Mouse (Mus musculus): ENCODE data around the gene Efna2. TPM values are rescaled to one million over a fixed set of nuclear protein-coding genes. Genes with fewer than 3 reads are reported as not detected.
"Not testable (repeated sequence)": the region's sequence is repeated elsewhere in the genome, so short reads cannot be mapped to it uniquely, and the experiment has no call there.

Efna2 gene
- total RNA-seq, 2 experiments from 2014 or later, result not detected

DNA sequence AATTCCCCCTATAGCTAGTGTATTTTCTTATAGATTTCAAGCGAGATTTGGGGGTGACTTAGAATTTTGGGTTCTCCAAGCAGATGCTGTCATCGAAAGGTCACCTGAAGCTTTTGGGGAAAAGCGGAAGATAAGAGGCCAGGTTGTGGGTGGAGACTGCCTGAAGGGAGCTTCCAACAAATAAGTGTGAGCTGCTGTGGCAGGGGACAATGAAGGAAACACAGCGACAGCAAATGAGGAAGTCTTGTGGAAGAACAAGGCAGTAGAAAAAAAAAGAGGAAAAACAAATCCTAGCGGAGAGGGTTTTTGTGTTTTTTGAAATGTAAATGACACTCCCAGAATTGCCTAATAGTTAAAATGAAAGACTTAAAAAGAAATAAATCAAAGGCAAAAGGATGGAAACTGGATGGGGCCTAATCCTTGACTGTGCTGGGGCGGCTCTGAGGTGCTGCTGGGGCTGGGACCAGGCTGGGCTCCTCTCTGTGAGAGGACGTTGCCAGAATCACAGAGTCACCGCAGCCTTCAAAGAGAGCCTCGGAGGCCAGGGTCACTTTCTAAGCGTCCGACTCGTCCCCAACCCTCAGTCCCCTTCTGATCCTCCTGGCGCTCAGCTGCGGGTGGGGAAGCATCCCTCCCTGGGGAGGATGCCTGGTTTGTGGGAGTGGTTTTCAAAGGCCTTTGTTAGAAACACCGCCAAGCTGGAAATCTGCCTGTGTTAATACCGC, 35.9 kb downstream of the Efna2 start:
- ATAC-seq (replicated peaks; ENCODE audit: low FRiP score, poor library complexity, severe bottlenecking), result no peak

- ATAC-seq (replicated peaks; ENCODE audit: low FRiP score, poor library complexity, severe bottlenecking), result no peak
Measured at GRCm38 (mm10) chr10:80220676-80221075, 41.4 kb downstream of the Efna2 start.

DNA sequence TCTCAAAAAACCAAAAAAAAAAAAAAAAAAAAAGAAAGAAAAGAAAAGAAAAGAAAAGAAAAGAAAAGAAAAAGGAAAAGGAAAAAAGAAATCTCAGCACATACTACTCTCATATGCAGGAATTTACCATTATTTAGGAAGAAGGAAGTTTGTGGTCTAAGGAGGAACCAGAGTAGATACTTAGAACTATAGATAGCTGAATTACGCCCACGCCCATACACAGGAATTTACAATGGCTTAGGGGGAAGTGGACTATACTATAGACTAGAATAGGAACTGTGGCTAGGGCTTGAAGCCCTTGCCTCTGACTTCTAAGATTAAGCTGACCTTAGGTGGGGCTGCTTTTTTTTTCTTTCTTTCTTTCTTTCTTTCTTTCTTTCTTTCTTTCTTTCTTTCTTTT, 43.9 kb downstream of the Efna2 start:
- not testable (repeated sequence) for ATAC-seq (replicated peaks; ENCODE audit: low FRiP score, poor library complexity, severe bottlenecking)

DNA sequence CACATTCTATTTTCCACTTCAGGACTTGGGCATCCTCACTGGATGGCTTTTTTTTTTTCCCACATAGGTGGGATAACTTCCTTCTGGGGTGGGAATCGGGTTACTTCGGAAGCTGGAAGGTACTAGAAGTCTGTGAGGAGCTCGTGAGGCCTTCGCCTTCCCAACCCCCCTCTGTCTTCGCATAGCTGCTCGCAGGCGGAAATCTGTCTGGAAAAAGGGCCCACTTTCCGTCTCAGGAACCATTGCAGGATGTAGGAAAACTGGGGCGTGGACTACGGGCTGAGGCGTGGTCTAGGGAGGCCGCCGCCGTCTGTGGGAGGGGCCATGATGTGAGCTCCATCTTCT, 46.8 kb downstream of the Efna2 start:
- ATAC-seq (replicated peaks; ENCODE audit: low FRiP score, poor library complexity, severe bottlenecking), result no peak

DNA sequence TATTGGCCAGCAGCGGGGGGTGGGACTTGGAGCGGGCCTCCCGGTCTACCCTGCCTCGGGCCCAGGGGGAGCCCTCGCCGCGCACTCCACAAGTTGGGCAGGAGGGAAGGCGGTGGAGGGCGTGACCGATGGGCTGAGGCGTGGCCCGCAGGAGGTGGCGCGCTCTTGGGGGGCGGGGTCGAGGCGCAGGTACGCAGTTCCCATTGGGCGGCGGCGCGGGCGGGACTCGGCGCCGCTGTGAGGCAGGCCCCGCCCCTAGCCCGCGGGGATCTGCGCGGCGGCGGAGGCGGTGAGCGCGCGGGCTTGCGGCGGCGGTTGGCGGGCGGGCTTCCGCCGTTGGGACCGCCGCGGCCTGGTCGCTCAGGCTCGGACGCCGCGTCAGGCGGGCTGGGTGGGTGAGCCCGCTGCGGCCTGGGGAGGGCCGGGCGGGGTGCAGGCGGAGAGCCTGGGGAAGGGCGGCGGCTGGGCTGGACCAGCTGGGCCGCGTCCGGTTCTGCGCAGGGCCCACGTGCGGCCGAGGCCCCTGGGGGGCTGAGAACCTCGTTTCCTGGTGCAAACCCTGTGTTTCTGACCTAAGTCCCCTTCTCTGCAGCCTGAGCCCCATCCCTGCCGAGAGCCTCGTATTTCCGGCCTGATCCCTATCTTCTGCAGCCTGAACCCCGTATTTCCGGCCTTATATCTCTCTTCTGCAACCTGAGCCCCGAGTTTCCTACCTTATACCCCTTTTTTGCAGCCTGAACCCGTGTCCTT, 47.3 kb downstream of the Efna2 start, which contains the start of gene Mum1:
Gene Mum1 (plus strand): TSS at position 19 of the 750 bp plus-strand sequence.
- peak; percentile 93 for ATAC-seq (replicated peaks; ENCODE audit: low FRiP score, poor library complexity, severe bottlenecking)

GRCm38 (mm10) chr10:80227166-80227539, 47.9 kb downstream of the Efna2 start:
- peak; percentile 10 for ATAC-seq (replicated peaks; ENCODE audit: low FRiP score, poor library complexity, severe bottlenecking)

GRCm38 (mm10) chr10:80227877-80228775, 48.8 kb downstream of the Efna2 start:
- ATAC-seq (replicated peaks; ENCODE audit: low FRiP score, poor library complexity, severe bottlenecking), result no peak

DNA sequence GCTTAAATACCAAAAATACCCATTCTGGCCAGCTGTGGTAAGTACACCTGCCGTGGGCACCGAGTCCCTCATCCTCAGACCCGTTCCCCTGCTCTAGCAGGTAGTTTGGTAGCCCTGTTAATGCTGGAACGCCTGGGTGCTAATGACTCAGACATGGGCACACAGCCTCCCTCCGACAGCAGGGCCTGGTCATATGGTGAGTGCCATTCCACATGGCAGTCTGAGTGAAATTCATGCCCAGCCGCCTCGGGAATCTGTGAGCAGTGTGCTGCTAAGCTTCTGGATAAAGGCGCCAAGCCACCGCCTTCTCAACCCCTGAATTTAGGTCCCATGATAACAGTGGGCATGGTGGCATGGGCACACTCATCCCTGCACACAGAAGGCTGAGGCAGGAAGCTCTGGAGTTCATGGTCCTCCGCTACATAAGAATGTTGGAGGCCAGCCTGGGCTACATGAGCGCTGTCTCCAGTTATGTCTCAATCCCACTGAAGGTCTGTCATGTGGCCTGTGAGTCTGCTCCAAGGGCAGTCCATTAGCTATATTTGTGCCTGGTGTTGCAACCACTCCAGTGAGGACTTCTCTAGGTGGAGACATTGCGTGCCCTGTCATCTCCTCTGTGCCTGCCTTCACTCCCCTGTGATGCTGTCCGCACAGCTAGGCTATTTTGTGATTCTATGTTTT, 57.0 kb downstream of the Efna2 start:
- no peak for ATAC-seq (replicated peaks; ENCODE audit: low FRiP score, poor library complexity, severe bottlenecking)

GRCm38 (mm10) chr10:80237020-80237419, 57.7 kb downstream of the Efna2 start:
- ATAC-seq (replicated peaks; ENCODE audit: low FRiP score, poor library complexity, severe bottlenecking), result no peak

- no peak for ATAC-seq (replicated peaks; ENCODE audit: low FRiP score, poor library complexity, severe bottlenecking)
Measured at GRCm38 (mm10) chr10:80238306-80238705, 59.0 kb downstream of the Efna2 start.

Other genes starting within 250 kb of the Efna2 start
- gene Wdr18, start 219.3 kb upstream of the Efna2 start, total RNA-seq (2015; ENCODE audit: low replicate concordance), result 4.0 and 7.5 TPM in 2 replicates
- gene Wdr18, start 219.3 kb upstream of the Efna2 start, total RNA-seq (2017; ENCODE audit: low replicate concordance), result 2.5 and 14.2 TPM in 2 replicates
- not detected in 2 replicates for gene Grin3b, start 208.8 kb upstream of the Efna2 start, total RNA-seq (2015; ENCODE audit: low replicate concordance)
- not detected in 2 replicates for gene Grin3b, start 208.8 kb upstream of the Efna2 start, total RNA-seq (2017; ENCODE audit: low replicate concordance)
- gene Tmem259, start 195.2 kb upstream of the Efna2 start, total RNA-seq (2015; ENCODE audit: low replicate concordance), result 13.6 and 29.6 TPM in 2 replicates
- gene Tmem259, start 195.2 kb upstream of the Efna2 start, total RNA-seq (2017; ENCODE audit: low replicate concordance), result 12.8 and 22.6 TPM in 2 replicates
- gene Cnn2, start 190.9 kb upstream of the Efna2 start, total RNA-seq (2015; ENCODE audit: low replicate concordance), result 33.8 and 46.6 TPM in 2 replicates
- 30.0 and 73.0 TPM in 2 replicates for gene Cnn2, start 190.9 kb upstream of the Efna2 start, total RNA-seq (2017; ENCODE audit: low replicate concordance)
- 14.4 and 18.2 TPM in 2 replicates for gene Abca7, start 183.0 kb upstream of the Efna2 start, total RNA-seq (2015; ENCODE audit: low replicate concordance)
- gene Abca7, start 183.0 kb upstream of the Efna2 start, total RNA-seq (2017; ENCODE audit: low replicate concordance), result 19.4 and 27.7 TPM in 2 replicates
- gene Arhgap45, start 162.8 kb upstream of the Efna2 start, total RNA-seq (2015; ENCODE audit: low replicate concordance), result 23.1 and 31.6 TPM in 2 replicates
- 28.6 and 35.8 TPM in 2 replicates for gene Arhgap45, start 162.8 kb upstream of the Efna2 start, total RNA-seq (2017; ENCODE audit: low replicate concordance)
- 23.6 and 33.4 TPM in 2 replicates for gene Polr2e, start 139.7 kb upstream of the Efna2 start, total RNA-seq (2015; ENCODE audit: low replicate concordance)
- gene Polr2e, start 139.7 kb upstream of the Efna2 start, total RNA-seq (2017; ENCODE audit: low replicate concordance), result 4.5 and 9.9 TPM in 2 replicates
- 108 and 169 TPM in 2 replicates for gene Gpx4, start 132.3 kb upstream of the Efna2 start, total RNA-seq (2015; ENCODE audit: low replicate concordance)
- gene Gpx4, start 132.3 kb upstream of the Efna2 start, total RNA-seq (2017; ENCODE audit: low replicate concordance), result 96.3 and 123 TPM in 2 replicates
- gene Sbno2, start 73.9 kb upstream of the Efna2 start, total RNA-seq (2015; ENCODE audit: low replicate concordance), result 9.2 and 12.5 TPM in 2 replicates
- gene Sbno2, start 73.9 kb upstream of the Efna2 start, total RNA-seq (2017; ENCODE audit: low replicate concordance), result 17.1 and 20.9 TPM in 2 replicates
- 47.7 and 60.0 TPM in 2 replicates for gene Stk11, start 63.7 kb upstream of the Efna2 start, total RNA-seq (2015; ENCODE audit: low replicate concordance)
- 152 and 195 TPM in 2 replicates for gene Stk11, start 63.7 kb upstream of the Efna2 start, total RNA-seq (2017; ENCODE audit: low replicate concordance)
- 43.3 and 48.8 TPM in 2 replicates for gene Atp5d, start 40.9 kb upstream of the Efna2 start, total RNA-seq (2015; ENCODE audit: low replicate concordance)
- 12.1 and 17.3 TPM in 2 replicates for gene Atp5d, start 40.9 kb upstream of the Efna2 start, total RNA-seq (2017; ENCODE audit: low replicate concordance)
- gene Cbarp, start 38.6 kb upstream of the Efna2 start, total RNA-seq (2015; ENCODE audit: low replicate concordance), result not detected in 2 replicates
- gene Cbarp, start 38.6 kb upstream of the Efna2 start, total RNA-seq (2017; ENCODE audit: low replicate concordance), result not detected in 2 replicates
- 5.0 and 7.7 TPM in 2 replicates for gene Midn, start 31.2 kb upstream of the Efna2 start, total RNA-seq (2015; ENCODE audit: low replicate concordance)
- 3.9 and 7.4 TPM in 2 replicates for gene Midn, start 31.2 kb upstream of the Efna2 start, total RNA-seq (2017; ENCODE audit: low replicate concordance)
- 3.6 and 3.7 TPM in 2 replicates for gene Cirbp, start 13.5 kb upstream of the Efna2 start, total RNA-seq (2015; ENCODE audit: low replicate concordance)
- gene Cirbp, start 13.5 kb upstream of the Efna2 start, total RNA-seq (2017; ENCODE audit: low replicate concordance), result 14.6 and 16.3 TPM in 2 replicates
- gene 1600002K03Rik, start 6.5 kb upstream of the Efna2 start, total RNA-seq (2015; ENCODE audit: low replicate concordance), result 7.5 TPM in 1 of 2 replicates, not detected in the other
- 5.9 TPM in 1 of 2 replicates, not detected in the other for gene 1600002K03Rik, start 6.5 kb upstream of the Efna2 start, total RNA-seq (2017; ENCODE audit: low replicate concordance)
- gene Mum1, start 47.0 kb downstream of the Efna2 start, total RNA-seq (2015; ENCODE audit: low replicate concordance), result 1.3 and 4.4 TPM in 2 replicates
- gene Mum1, start 47.0 kb downstream of the Efna2 start, total RNA-seq (2017; ENCODE audit: low replicate concordance), result 14.7 and 24.0 TPM in 2 replicates
- 25.7 and 25.9 TPM in 2 replicates for gene Ndufs7, start 69.6 kb downstream of the Efna2 start, total RNA-seq (2015; ENCODE audit: low replicate concordance)
- gene Ndufs7, start 69.6 kb downstream of the Efna2 start, total RNA-seq (2017; ENCODE audit: low replicate concordance), result 13.0 and 14.2 TPM in 2 replicates
- gene Gamt, start 81.5 kb downstream of the Efna2 start, total RNA-seq (2015; ENCODE audit: low replicate concordance), result not detected in 2 replicates
- gene Gamt, start 81.5 kb downstream of the Efna2 start, total RNA-seq (2017; ENCODE audit: low replicate concordance), result 0.77 TPM in 1 of 2 replicates, not detected in the other
- gene Dazap1, start 82.0 kb downstream of the Efna2 start, total RNA-seq (2015; ENCODE audit: low replicate concordance), result 13.8 and 17.1 TPM in 2 replicates
- 29.8 and 35.3 TPM in 2 replicates for gene Dazap1, start 82.0 kb downstream of the Efna2 start, total RNA-seq (2017; ENCODE audit: low replicate concordance)
- gene Rps15, start 113.0 kb downstream of the Efna2 start, total RNA-seq (2015; ENCODE audit: low replicate concordance), result 509 and 541 TPM in 2 replicates
- gene Rps15, start 113.0 kb downstream of the Efna2 start, total RNA-seq (2017; ENCODE audit: low replicate concordance), result 422 and 457 TPM in 2 replicates
- gene Apc2, start 116.5 kb downstream of the Efna2 start, total RNA-seq (2015; ENCODE audit: low replicate concordance), result not detected in 2 replicates
- gene Apc2, start 116.5 kb downstream of the Efna2 start, total RNA-seq (2017; ENCODE audit: low replicate concordance), result 0.09 and 0.14 TPM in 2 replicates
- 6.1 and 12.7 TPM in 2 replicates for gene 2310011J03Rik, start 141.1 kb downstream of the Efna2 start, total RNA-seq (2015; ENCODE audit: low replicate concordance)
- 3.5 and 3.7 TPM in 2 replicates for gene 2310011J03Rik, start 141.1 kb downstream of the Efna2 start, total RNA-seq (2017; ENCODE audit: low replicate concordance)
- 1.0 TPM in 1 of 2 replicates, not detected in the other for gene Pcsk4, start 150.0 kb downstream of the Efna2 start, total RNA-seq (2015; ENCODE audit: low replicate concordance)
- not detected in 2 replicates for gene Pcsk4, start 150.0 kb downstream of the Efna2 start, total RNA-seq (2017; ENCODE audit: low replicate concordance)
- gene Reep6, start 150.5 kb downstream of the Efna2 start, total RNA-seq (2015; ENCODE audit: low replicate concordance), result 1.7 and 6.0 TPM in 2 replicates
- 2.0 and 4.5 TPM in 2 replicates for gene Reep6, start 150.5 kb downstream of the Efna2 start, total RNA-seq (2017; ENCODE audit: low replicate concordance)
- 0.21 and 0.77 TPM in 2 replicates for gene Adamtsl5, start 168.9 kb downstream of the Efna2 start, total RNA-seq (2015; ENCODE audit: low replicate concordance)
- gene Adamtsl5, start 168.9 kb downstream of the Efna2 start, total RNA-seq (2017; ENCODE audit: low replicate concordance), result 0.17 TPM in 1 of 2 replicates, not detected in the other
- not detected in 2 replicates for gene Plk5, start 177.0 kb downstream of the Efna2 start, total RNA-seq (2015; ENCODE audit: low replicate concordance)
- not detected in 2 replicates for gene Plk5, start 177.0 kb downstream of the Efna2 start, total RNA-seq (2017; ENCODE audit: low replicate concordance)
- 1.5 TPM in 1 of 2 replicates, not detected in the other for gene Mex3d, start 208.2 kb downstream of the Efna2 start, total RNA-seq (2015; ENCODE audit: low replicate concordance)
- 0.51 and 0.70 TPM in 2 replicates for gene Mex3d, start 208.2 kb downstream of the Efna2 start, total RNA-seq (2017; ENCODE audit: low replicate concordance)
- 11.9 and 38.4 TPM in 2 replicates for gene Mbd3, start 220.1 kb downstream of the Efna2 start, total RNA-seq (2015; ENCODE audit: low replicate concordance)
- 10.5 and 21.3 TPM in 2 replicates for gene Mbd3, start 220.1 kb downstream of the Efna2 start, total RNA-seq (2017; ENCODE audit: low replicate concordance)
- 38.2 and 42.4 TPM in 2 replicates for gene Uqcr11, start 227.3 kb downstream of the Efna2 start, total RNA-seq (2015; ENCODE audit: low replicate concordance)
- gene Uqcr11, start 227.3 kb downstream of the Efna2 start, total RNA-seq (2017; ENCODE audit: low replicate concordance), result 56.0 and 60.8 TPM in 2 replicates